Mouse (Mus musculus): ENCODE measurements around the gene Prss50.

DNA sequence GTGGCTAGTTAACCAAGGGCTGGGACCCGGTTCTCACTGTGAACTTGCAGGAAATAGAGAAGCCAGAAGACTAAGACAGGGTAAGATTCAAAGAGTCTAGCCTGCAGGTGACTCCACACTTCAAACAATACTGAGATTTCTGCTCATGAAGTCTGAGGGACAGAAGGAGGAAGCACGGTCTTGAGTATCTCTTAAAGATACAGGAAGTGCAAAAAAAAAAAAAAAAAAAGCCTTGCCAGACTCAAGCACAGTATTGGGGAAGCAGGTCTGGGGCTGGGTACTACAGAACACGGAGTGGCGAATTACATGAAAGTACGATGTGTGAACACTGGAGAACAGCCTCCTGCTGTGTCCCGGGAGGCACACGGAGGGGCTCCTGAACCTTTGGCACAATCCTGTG lies 31.9 kb upstream of the Prss50 start:
- TF ChIP-seq CTCF (IDR thresholded peaks at IDR 0.05; ENCODE audit: borderline replicate concordance, insufficient read depth, low read length), result no peak
- TF ChIP-seq POLR2A (IDR thresholded peaks at IDR 0.05; ENCODE audit: low read depth, low read length), result no peak

Data from embryonic fibroblast, embryonic 13.5 days (primary cell).